In genomic region chr3:104667451-104667850, GRCm38 (mm10) we compare ENCODE assay signal across 16 mouse cellular contexts. TPM values are rescaled to one million over a fixed set of nuclear protein-coding genes. Genes with fewer than 3 reads are reported as not detected.
DNase-seq lines count a peak whose midpoint lies in the region; ATAC-seq lines count a peak whose summit lies in the region.
"Had no signal": no experiment of that assay in that cellular context is flagged by ENCODE, and none has a peak within 500 bp of the region (broad histone marks: within the 10 kb centered on the region; RNA-seq: fewer than 3 reads in every experiment).

No protein-coding gene starts in this region.

- H3K36me3 ChIP-seq in embryonic facial prominence, embryonic 15.5 days: no peaks in the 10 kb centered on the region
- no peaks in the 10 kb centered on the region for H3K36me3 ChIP-seq in embryonic facial prominence, embryonic 10.5 days (replicated peaks)
- H3K36me3 ChIP-seq: hindbrain, embryonic 12.5 days; neural tube, embryonic 13.5 days had no signal

- no peak for ATAC-seq in embryonic facial prominence, embryonic 15.5 days (ENCODE audit: insufficient number of reproducible peaks, low FRiP score, low TSS enrichment, low read depth)
- ATAC-seq: activated CD4-positive, CD25-positive, alpha-beta regulatory T cell, adult 4 months had no signal

- 53% methylated on average over 10 of the region's 10 CpGs for WGBS in embryonic facial prominence, embryonic 15.5 days
- 65% methylated on average over 10 of the region's 10 CpGs for WGBS in embryonic facial prominence, embryonic 10.5 days

- H3K4me1 ChIP-seq in embryonic facial prominence, embryonic 15.5 days: peaks cover 27% of the 10 kb centered on the region
- peaks cover 28% of the 10 kb centered on the region for H3K4me1 ChIP-seq in embryonic facial prominence, embryonic 10.5 days

- H3K4me2 ChIP-seq in embryonic facial prominence, embryonic 15.5 days (replicated peaks): no peak overlapping the region
- H3K4me2 ChIP-seq: hindbrain, embryonic 12.5 days; lung, embryonic 14.5 days; midbrain, embryonic 11.5 days; neural tube, embryonic 13.5 days had no signal

- no peaks in the 10 kb centered on the region for H3K9me3 ChIP-seq in embryonic facial prominence, embryonic 15.5 days (replicated peaks)
- H3K9me3 ChIP-seq in embryonic facial prominence, embryonic 10.5 days: no peaks in the 10 kb centered on the region
- H3K9me3 ChIP-seq: G1E; hindbrain, embryonic 12.5 days; neural tube, embryonic 13.5 days had no signal

- H3K9ac ChIP-seq in embryonic facial prominence, embryonic 15.5 days: no peak overlapping the region
- H3K9ac ChIP-seq: hindbrain, embryonic 12.5 days; lung, embryonic 14.5 days; neural tube, embryonic 13.5 days had no signal

- DNase-seq in embryonic facial prominence, embryonic 10.5 days (ENCODE audit: low spot score): no peak
- peak; percentile 24 for DNase-seq in left cerebral cortex, postnatal 4 days
- no peak for DNase-seq in left cerebral cortex, postnatal 10 days (ENCODE audit: extremely low spot score in 1 of 2, low spot score in 2 of 2)
- DNase-seq in heart, adult 8-10 months (ENCODE audit: low spot score): peak; percentile 68
- DNase-seq in heart, postnatal 4 days: peak; percentile 63
- no peak for DNase-seq in urinary bladder, postnatal 10 days (ENCODE audit: low spot score)
- no peak for DNase-seq in kidney, adult 18-20 months
- DNase-seq: kidney, adult 9 months; right cerebral cortex, postnatal 14 days had no signal

- H3K27me3 ChIP-seq in embryonic facial prominence, embryonic 15.5 days: no peaks in the 10 kb centered on the region
- no peaks in the 10 kb centered on the region for H3K27me3 ChIP-seq in embryonic facial prominence, embryonic 10.5 days (replicated peaks; ENCODE audit: low read depth, poor library complexity, severe bottlenecking)
- H3K27me3 ChIP-seq: hindbrain, embryonic 12.5 days; neural tube, embryonic 13.5 days had no signal

- H3K4me3 ChIP-seq in embryonic facial prominence, embryonic 15.5 days (replicated peaks): no peak overlapping the region
- no peak overlapping the region for H3K4me3 ChIP-seq in embryonic facial prominence, embryonic 10.5 days
- H3K4me3 ChIP-seq: hindbrain, embryonic 12.5 days; neural tube, embryonic 13.5 days had no signal

- 0 out of 2 replicates have a peak overlapping the region, but pooled peaks have one; percentile 34 for H3K27ac ChIP-seq in embryonic facial prominence, embryonic 15.5 days (replicated peaks)
- H3K27ac ChIP-seq in embryonic facial prominence, embryonic 10.5 days (replicated peaks): no peak overlapping the region
- H3K27ac ChIP-seq: hindbrain, embryonic 12.5 days; neural tube, embryonic 13.5 days had no signal

- intact Hi-C loops in left cerebral cortex, postnatal 4 days (cut with DNase I): no loop called here
- intact Hi-C loops in left cerebral cortex, postnatal 10 days (cut with DNase I): no loop called here

RNA-seq across cellular contexts. Expression of gene Slc16a1, which starts 29.0 kb away (rescaled TPM):
- polyA plus RNA-seq in embryonic facial prominence, embryonic 15.5 days (2015; fragmentation: Nextera tagmentation; extraction: Ambion mirVana): 29.3 and 31.0 TPM in 2 replicates
- 45.9 and 49.6 TPM in 2 replicates for polyA plus RNA-seq in embryonic facial prominence, embryonic 10.5 days (2016; fragmentation: Nextera tagmentation; extraction: Ambion mirVana)
- total RNA-seq in left cerebral cortex, postnatal 4 days (2021): 10 to 100 TPM; 45.4 to 48.5 TPM
- 10 to 100 TPM; 65.5 to 71.4 TPM for total RNA-seq in left cerebral cortex, postnatal 10 days (2021)
- 100 to 1,000 TPM; 150 to 176 (median 163) TPM for total RNA-seq in heart, adult 8-10 months (2022)
- total RNA-seq in heart, postnatal 4 days (2021): 100 to 1,000 TPM; 178 to 191 TPM

Comparison
In these comparisons a context has a peak if more than half of its experiments do, and no peak if none do; other contexts are left out.
1. DNase-seq: peak in left cerebral cortex, postnatal 4 days (single experiment), heart, adult 8-10 months (single experiment) and heart, postnatal 4 days (single experiment); none in embryonic facial prominence, embryonic 10.5 days (single experiment), left cerebral cortex, postnatal 10 days (0 of 2), urinary bladder, postnatal 10 days (single experiment) and kidney, adult 18-20 months (single experiment).